Mouse (Mus musculus): ENCODE measurements around the gene Cbfa2t3.
A peak's percentile ranks its signal among the peaks of the same experiment; 100 is the strongest.
"Not testable (repeated sequence)": the region's sequence is repeated elsewhere in the genome, so short reads cannot be mapped to it uniquely, and the experiment has no call there.

Cbfa2t3 gene

GRCm38 (mm10) chr8:122638601-122639000 lies 60.3 kb downstream of the Cbfa2t3 start:
- DNase-seq (ENCODE audit: low spot score in 2 of 2), result no peak

- no peak for DNase-seq (ENCODE audit: low spot score in 2 of 2)
These were observed 61.7 kb downstream of the Cbfa2t3 start for GRCm38 (mm10) chr8:122637230-122637629.

GRCm38 (mm10) chr8:122636803-122637175 lies 62.1 kb downstream of the Cbfa2t3 start:
- no peak for DNase-seq (ENCODE audit: low spot score in 2 of 2)

- no peak for DNase-seq (ENCODE audit: low spot score in 2 of 2)
These were observed 62.8 kb downstream of the Cbfa2t3 start for GRCm38 (mm10) chr8:122635878-122636802.

- DNase-seq (ENCODE audit: low spot score in 2 of 2), result no peak
These were observed 65.7 kb downstream of the Cbfa2t3 start for GRCm38 (mm10) chr8:122633205-122633604.

- not testable (repeated sequence) for DNase-seq (ENCODE audit: low spot score in 2 of 2)
These were observed 66.8 kb downstream of the Cbfa2t3 start for GRCm38 (mm10) chr8:122632134-122632533.

- DNase-seq (ENCODE audit: low spot score in 2 of 2), result no peak
These were observed 68.2 kb downstream of the Cbfa2t3 start for GRCm38 (mm10) chr8:122630696-122631095.

- DNase-seq (ENCODE audit: low spot score in 2 of 2), result no peak
These were observed 69.5 kb downstream of the Cbfa2t3 start for GRCm38 (mm10) chr8:122629388-122629787.

- DNase-seq (ENCODE audit: low spot score in 2 of 2), result no peak
These were observed 72.0 kb downstream of the Cbfa2t3 start for GRCm38 (mm10) chr8:122626896-122627295.

GRCm38 (mm10) chr8:122625811-122626210 lies 73.1 kb downstream of the Cbfa2t3 start:
- DNase-seq (ENCODE audit: low spot score in 2 of 2), result no peak

GRCm38 (mm10) chr8:122624653-122625052 lies 74.3 kb downstream of the Cbfa2t3 start:
- DNase-seq (ENCODE audit: low spot score in 2 of 2), result no peak

- DNase-seq (ENCODE audit: low spot score in 2 of 2), result no peak
These were observed 74.9 kb downstream of the Cbfa2t3 start for GRCm38 (mm10) chr8:122623844-122624642.

- DNase-seq (ENCODE audit: low spot score in 2 of 2), result no peak
These were observed 76.2 kb downstream of the Cbfa2t3 start, which contains the start of gene Pabpn1l for GRCm38 (mm10) chr8:122622727-122623126. Gene Pabpn1l (minus strand): TSS chr8:122622739.

GRCm38 (mm10) chr8:122620446-122620845 lies 78.5 kb downstream of the Cbfa2t3 start:
- DNase-seq (ENCODE audit: low spot score in 2 of 2), result no peak

GRCm38 (mm10) chr8:122618660-122619378 lies 80.1 kb downstream of the Cbfa2t3 start:
- no peak for DNase-seq (ENCODE audit: low spot score in 2 of 2)

GRCm38 (mm10) chr8:122617947-122618546 lies 80.9 kb downstream of the Cbfa2t3 start:
- peak; percentile 67 to 71 for DNase-seq (ENCODE audit: low spot score in 2 of 2)

GRCm38 (mm10) chr8:122616181-122616905 lies 82.6 kb downstream of the Cbfa2t3 start:
- DNase-seq (ENCODE audit: low spot score in 2 of 2), result no peak

GRCm38 (mm10) chr8:122611295-122612133 lies 87.4 kb downstream of the Cbfa2t3 start, which contains the start of the genes Galns and Trappc2l:
Gene Galns (minus strand): TSS chr8:122611463.
Gene Trappc2l (plus strand): TSS chr8:122611640.
- peak; percentile 75 to 89 for DNase-seq (ENCODE audit: low spot score in 2 of 2)

GRCm38 (mm10) chr8:122610612-122611277 lies 88.2 kb downstream of the Cbfa2t3 start:
- DNase-seq (ENCODE audit: low spot score in 2 of 2), result peak in 1 of 2 experiments; percentile 12
